Mouse (Mus musculus) adrenal gland, postnatal 4 days (tissue): ENCODE measurements around the gene 0610040J01Rik. TPM values are rescaled to one million over a fixed set of nuclear protein-coding genes. Genes with fewer than 3 reads are reported as not detected.

ENCODE experiments used
- DNase-seq, 2 experiments: peaks; one replicate each; pipeline ENCODE4 v3.0.0; 2021 to 2022; ENCODE audit warnings: low spot score in 2 of 2, mixed read lengths in 2 of 2
- total RNA-seq, 2 experiments: library from RNA; stranded (reverse); gene quantifications; 2 replicates each; pipeline ENCODE4 v1.2.3; 2021

0610040J01Rik gene
- total RNA-seq, 2 experiments from 2014 or later = 3.5 to 6.6 TPM

GRCm38 (mm10) chr5:63828380-63829185, 16.4 kb downstream of the 0610040J01Rik start:
- DNase-seq = no peak

- no peak for DNase-seq
Measured at GRCm38 (mm10) chr5:63831054-63831453, 18.9 kb downstream of the 0610040J01Rik start.

- no peak for DNase-seq
Measured at GRCm38 (mm10) chr5:63833955-63834354, 21.8 kb downstream of the 0610040J01Rik start.

GRCm38 (mm10) chr5:63834435-63834834, 22.3 kb downstream of the 0610040J01Rik start:
- DNase-seq = no peak

GRCm38 (mm10) chr5:63837115-63837514, 25.0 kb downstream of the 0610040J01Rik start:
- DNase-seq = no peak

- no peak for DNase-seq
Measured at GRCm38 (mm10) chr5:63837851-63838250, 25.7 kb downstream of the 0610040J01Rik start.

- DNase-seq = no peak
Measured at GRCm38 (mm10) chr5:63839801-63840416, 27.7 kb downstream of the 0610040J01Rik start.

GRCm38 (mm10) chr5:63847080-63847479, 34.9 kb downstream of the 0610040J01Rik start:
- DNase-seq = no peak

- no peak for DNase-seq
Measured at GRCm38 (mm10) chr5:63847541-63848226, 35.5 kb downstream of the 0610040J01Rik start.

- no peak for DNase-seq
Measured at GRCm38 (mm10) chr5:63858901-63859300, 46.7 kb downstream of the 0610040J01Rik start.

- no peak for DNase-seq
Measured at GRCm38 (mm10) chr5:63867421-63867820, 55.3 kb downstream of the 0610040J01Rik start.

- no peak for DNase-seq
Measured at GRCm38 (mm10) chr5:63872176-63872932, 60.2 kb downstream of the 0610040J01Rik start.

GRCm38 (mm10) chr5:63874880-63875279, 62.7 kb downstream of the 0610040J01Rik start:
- DNase-seq = no peak

- no peak for DNase-seq
Measured at GRCm38 (mm10) chr5:63876081-63876480, 63.9 kb downstream of the 0610040J01Rik start.

- no peak for DNase-seq
Measured at GRCm38 (mm10) chr5:63879026-63879425, 66.9 kb downstream of the 0610040J01Rik start.

- no peak for DNase-seq
Measured at GRCm38 (mm10) chr5:63886292-63886691, 74.1 kb downstream of the 0610040J01Rik start.

GRCm38 (mm10) chr5:63886709-63887108, 74.5 kb downstream of the 0610040J01Rik start:
- no peak for DNase-seq

GRCm38 (mm10) chr5:63887111-63887510, 74.9 kb downstream of the 0610040J01Rik start:
- no peak for DNase-seq

- DNase-seq = no peak
Measured at GRCm38 (mm10) chr5:63891241-63891640, 79.1 kb downstream of the 0610040J01Rik start.

- no peak for DNase-seq
Measured at GRCm38 (mm10) chr5:63891912-63892311, 79.7 kb downstream of the 0610040J01Rik start.
